Mouse (Mus musculus) urinary bladder, postnatal 10 days (tissue): ENCODE measurements around the gene Slc6a6.
A peak's percentile ranks its signal among the peaks of the same experiment; 100 is the strongest.

Experiments used
- DNase-seq: peaks from one replicate; pipeline ENCODE4 v3.0.0; 2022; ENCODE audit warnings: low spot score

Gene Slc6a6

GRCm38 (mm10) chr6:91683602-91684473 is at the start of gene Slc6a6:
TSS of gene Slc6a6 (plus strand) at chr6:91684053.
- peak; percentile 79 for DNase-seq

DNA sequence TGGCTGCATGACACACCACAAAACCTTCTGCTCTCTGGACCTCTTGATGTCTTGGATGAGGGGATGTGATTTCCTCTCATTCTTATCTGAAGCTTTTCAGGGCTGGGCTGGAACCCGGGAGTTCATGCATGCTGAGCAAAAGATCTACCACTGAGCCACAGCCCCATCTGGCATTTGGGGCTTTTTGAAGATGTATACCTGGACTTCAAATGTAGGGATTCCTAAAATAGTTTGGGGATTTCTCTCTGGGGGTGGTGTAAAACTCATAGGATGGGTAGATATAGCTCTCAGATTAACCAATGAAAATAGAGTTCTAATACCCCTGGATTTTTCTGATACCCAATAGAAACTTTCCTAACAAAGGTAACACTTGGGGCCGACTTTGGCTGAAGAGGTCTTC is 49.4 kb upstream of the Slc6a6 start:
- DNase-seq = no peak

- DNase-seq = no peak
Observed at GRCm38 (mm10) chr6:91634876-91635275, 49.0 kb upstream of the Slc6a6 start.

DNA sequence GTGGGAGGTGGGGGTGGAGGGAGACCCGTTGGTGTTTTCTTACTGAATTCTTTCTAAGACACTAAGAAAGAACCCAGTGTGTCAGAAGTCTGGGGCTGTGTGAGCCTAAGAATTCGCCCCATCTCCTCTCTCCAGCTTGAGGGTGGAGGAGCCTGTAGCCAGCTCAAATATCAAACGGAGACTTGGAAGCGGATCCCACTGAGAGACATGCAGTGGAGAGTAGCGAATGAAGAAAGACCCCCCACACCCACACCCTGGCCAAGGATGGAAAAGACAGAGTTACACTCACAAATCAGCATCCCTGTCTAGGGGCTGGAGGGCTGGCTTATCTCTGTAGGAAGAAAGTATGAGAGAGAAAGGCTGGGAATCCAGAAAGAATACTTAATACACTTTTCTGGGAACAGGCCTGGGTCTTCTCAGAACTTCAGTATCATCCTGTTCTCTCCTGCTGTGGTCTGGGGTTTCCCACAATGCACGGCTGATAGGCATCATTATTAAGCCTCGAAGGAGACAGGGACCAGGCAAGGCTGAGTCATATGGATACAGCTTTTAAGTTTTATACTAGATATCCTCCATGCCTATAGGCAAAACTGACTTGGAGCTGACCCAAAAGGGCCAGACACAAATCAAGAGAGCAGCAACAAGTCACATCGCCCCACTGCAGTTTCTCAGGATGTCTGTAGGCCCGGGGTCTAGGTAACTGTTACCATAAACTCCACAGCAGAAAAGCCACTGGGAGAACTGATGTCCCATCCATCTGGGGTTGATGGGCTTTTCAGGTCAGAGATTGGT is 45.5 kb upstream of the Slc6a6 start:
- DNase-seq = no peak

GRCm38 (mm10) chr6:91643011-91643410 is 40.8 kb upstream of the Slc6a6 start:
- DNase-seq = no peak

DNA sequence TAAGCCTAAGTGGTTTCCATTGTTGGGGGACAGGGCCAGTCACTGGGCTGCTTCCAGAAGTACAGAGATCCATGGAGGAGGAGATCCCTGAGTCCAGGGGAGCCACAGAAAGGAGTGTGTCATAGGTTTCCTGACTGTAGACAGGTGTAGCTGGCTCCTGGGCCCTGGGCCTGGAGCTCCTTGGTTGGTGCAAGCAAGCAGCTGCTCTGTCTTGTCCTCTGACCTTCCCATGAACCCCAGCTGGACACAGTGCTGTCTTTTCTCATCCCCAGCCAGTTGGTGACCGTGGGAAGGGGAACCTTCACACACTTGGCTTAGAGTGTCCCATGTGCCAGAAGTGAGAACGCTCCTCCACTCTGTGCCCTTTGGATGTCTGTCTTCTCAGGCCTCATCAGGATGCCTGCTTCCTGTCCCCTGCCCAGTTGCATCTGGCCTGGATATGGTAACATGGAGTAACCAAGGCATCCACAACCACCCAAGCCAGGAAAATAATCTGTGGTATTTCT is 40.4 kb upstream of the Slc6a6 start:
- DNase-seq = no peak

GRCm38 (mm10) chr6:91646019-91646418 is 37.8 kb upstream of the Slc6a6 start:
- no peak for DNase-seq

DNA sequence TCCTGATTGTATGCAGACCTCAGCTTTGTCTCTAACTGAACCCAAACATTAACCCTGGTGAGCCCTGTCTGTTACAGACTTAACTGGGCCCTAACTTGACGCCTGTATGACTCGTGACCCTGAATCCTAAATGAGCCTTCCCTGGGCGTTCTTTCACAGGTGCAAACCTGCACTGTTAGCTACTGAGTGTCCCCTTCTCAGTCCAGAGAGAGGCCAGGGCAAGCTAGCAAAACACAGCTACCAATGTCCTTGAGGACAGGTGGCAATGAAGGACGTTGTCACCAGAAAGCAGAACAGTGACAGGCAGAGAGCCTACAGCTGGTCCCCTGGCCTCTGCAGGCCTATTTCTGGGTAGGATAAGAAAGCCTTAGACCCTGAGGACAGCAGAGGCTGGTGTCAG is 37.0 kb upstream of the Slc6a6 start:
- DNase-seq = no peak

DNA sequence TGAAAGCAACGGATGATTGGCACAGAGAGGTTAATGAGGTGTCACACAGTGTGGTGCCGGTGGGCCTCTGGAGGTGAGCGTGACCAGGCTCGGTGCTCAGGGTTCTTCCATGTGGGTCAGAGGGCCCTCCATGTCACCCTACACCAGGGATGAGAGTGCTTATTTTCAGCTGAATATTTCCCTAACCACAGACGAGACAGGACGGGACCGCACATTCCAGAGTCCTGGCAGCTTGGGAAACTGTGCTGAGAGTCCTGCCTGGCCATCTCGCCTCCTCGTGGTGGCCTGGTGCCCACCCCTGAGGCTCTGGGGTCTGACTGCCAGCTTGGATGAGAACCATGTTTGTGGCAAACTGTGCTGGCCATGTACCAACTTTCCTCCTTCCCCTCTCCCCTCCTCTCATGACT is 36.5 kb upstream of the Slc6a6 start:
- no peak for DNase-seq

- no peak for DNase-seq
Observed at GRCm38 (mm10) chr6:91650255-91650654, 33.6 kb upstream of the Slc6a6 start.

DNA sequence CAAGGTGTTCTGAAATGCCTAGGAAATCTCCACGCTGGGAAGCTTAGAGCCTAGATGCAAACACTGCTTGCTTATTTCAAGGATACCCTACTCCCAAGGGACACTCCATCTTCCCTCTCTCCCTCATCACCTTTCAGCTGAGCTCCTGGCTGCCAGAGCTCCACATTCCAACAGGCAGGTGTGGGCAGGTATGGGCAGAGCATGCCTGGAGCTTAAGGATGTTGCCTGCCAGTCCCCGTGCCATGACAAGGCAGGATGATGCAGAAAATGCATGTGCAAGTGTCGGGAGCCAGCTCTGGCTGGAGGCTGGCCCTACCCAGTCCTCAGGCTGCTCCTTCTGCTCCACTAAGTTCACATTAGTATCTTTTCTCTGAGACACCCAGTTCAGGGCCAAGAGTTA is 31.6 kb upstream of the Slc6a6 start:
- no peak for DNase-seq

DNA sequence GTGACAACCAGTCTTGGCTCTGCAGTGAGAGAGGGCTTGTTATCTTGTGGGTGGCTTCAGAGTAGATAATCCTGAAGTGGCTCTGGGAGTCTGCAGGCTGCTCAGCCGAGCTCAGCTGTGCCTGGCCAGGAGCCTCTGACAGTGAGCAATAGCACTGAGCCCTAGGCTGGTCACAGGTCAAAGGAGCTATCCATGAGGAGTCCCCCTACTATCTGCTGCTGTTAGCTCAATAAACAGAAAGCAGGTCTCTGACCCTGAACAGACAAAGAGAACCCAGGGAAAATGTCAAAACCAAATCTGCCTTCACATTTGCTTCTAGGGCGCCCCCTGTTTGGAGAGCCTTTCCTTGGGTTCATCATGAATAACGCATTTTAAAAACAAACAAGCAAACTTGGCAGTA is 28.6 kb upstream of the Slc6a6 start:
- no peak for DNase-seq

DNA sequence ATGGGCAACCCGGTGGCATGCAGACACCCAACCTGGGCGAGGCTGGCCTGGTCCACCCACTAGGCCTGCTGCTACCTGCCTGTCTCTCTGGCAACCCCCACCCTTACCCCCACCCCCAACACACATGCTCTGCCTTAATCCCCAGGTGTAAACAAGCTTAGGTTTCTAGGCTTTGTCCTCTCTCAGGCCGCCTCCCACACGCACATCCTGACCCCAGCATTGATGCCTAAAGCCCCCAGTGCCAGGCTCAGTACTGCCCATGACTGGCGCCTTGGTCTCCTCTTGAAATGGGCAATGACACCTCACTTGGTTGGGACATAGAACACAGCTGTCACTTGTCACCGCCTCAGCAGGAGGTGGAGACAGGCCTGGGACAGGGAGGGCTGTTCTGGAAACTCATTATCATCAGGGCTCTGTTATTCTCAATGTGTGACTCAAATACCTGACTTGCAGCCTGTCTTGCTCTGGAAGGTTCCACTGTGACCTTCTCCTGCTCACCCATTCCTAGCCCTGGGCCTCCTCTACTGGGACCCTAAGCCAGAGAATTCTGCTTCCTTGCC is 27.9 kb upstream of the Slc6a6 start:
- DNase-seq = no peak

DNA sequence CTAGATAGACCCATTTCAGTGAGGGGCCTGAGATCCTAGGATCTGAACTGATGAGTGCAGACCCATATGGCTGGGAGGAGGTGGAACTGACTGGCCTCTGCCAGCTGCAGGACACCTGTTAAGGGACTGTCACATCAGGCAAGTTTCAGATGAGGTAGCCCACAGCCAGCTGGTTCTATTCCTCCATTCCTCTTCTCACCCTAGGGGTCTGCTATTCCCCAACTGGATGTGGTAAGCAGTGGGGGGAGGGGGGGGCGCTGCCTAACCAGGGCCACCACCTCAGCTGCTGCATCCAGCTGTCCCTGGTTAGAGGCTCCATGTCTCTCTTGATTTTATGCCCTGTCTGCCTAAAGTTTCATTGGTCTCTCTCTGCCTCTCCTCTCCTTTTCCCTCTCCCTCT is 25.6 kb upstream of the Slc6a6 start:
- DNase-seq = no peak

DNA sequence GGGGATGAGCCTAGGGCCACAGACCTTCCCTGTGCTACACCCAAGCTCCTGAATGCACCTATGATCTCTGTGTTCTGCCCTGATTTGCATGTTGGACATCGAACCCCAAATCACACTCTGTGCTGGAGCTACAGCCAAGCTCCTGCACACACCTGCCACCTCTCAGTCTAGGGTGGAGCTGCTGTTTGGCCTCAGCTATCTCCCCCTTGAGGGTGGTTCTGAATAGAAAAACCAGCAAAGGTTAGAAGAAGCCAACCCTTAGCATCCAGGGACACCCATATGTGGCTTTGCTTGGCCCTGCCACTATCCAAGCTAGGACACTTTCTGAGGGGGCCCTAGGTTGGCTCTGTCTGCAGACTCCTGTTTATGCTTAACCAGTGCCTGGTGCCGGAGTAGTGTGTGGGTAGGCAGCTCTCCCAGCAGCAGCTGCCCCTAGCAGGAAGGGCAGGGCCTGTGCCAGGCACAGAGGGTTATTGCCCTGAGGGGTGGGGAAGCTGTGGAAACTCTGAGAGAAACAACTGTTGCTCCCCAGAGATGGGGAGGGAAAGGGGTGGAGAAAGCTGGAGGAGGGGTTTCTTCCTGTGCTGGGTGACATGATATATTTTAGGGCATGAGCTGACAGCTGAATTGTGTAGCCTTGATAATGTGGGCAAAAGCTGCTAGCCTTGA is 23.9 kb upstream of the Slc6a6 start:
- DNase-seq = no peak

DNA sequence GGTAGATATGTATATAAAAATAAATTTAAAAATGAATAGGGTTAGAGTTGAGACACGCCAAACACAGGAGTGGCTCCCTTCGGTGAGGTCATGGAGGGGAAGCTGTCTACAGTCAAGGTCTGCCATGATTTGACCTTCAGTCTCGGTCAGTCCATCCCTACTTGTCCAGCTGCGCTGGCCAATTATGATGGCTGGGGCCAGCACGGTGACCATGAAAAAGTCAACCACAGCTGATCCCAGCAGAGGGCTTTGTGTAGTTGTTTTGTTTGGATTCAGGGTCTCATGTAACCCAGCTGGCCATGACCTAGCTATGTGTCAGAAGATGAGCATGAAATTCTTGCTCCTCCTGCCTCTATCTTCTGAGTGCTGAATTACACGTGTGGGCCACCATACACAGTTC is 21.6 kb upstream of the Slc6a6 start:
- DNase-seq = no peak

GRCm38 (mm10) chr6:91663616-91664015 is 20.2 kb upstream of the Slc6a6 start:
- DNase-seq = no peak

GRCm38 (mm10) chr6:91665267-91665666 is 18.6 kb upstream of the Slc6a6 start:
- no peak for DNase-seq

DNA sequence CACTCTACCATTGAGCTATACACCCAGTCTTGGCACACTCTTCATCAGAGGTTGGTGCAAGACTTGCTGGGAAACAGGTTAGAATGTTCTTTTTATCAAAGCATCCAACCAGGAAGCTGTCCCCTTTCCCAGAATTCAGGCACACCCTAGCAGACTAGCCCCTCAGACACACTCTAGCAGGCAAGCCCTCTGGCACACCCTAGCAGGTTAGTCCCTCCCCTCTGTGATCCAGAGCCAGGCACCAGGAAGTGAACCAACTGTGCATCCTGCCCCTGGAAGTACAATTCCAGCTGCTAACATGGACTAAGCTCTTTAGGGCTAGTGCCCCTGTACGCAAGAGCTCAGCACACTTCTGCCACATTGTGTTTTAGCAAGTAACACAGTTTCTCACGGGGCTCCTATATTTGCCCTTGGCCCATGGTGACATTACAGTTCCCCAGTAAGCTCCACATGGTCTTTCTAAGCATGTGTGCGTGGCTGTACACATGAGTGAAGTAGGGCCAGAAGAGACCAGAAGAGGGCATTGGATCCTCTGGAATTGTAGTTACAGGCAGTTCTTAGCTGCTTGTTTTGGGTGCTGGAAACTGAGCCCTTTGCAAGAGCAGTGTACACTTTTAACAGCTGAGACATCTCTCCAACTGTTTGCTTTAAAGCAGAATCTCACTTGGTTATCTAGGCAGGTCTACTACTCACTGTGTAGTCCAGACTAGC is 17.7 kb upstream of the Slc6a6 start:
- no peak for DNase-seq

DNA sequence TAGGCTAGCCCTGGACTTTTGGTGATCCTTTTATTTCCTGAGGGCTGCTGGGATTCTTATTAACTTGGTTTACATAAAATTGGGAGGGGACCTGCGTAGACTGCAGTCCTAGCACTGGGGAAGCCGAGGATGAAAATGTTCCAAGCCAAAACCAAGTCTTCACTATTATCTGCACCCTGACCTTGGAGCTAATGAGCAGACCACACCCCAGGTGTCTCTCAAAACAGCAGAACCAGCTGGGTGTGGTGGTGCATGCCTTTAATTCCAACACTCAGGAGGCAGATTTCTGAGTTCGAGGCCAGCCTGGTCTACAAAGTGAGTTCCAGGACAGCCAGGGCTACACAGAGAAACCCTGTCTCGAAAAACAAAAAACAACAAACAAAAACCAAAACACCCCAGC is 16.7 kb upstream of the Slc6a6 start:
- DNase-seq = no peak

- DNase-seq = no peak
Observed at GRCm38 (mm10) chr6:91668276-91668675, 15.6 kb upstream of the Slc6a6 start.

- DNase-seq = no peak
Observed at GRCm38 (mm10) chr6:91669270-91669669, 14.6 kb upstream of the Slc6a6 start.
